Mouse (Mus musculus): ENCODE results near the gene Serping1. TPM values are rescaled to one million over a fixed set of nuclear protein-coding genes. Genes with fewer than 3 reads are reported as not detected.
"Not testable (repeated sequence)": the region's sequence is repeated elsewhere in the genome, so short reads cannot be mapped to it uniquely, and the experiment has no call there.

Serping1 gene
- total RNA-seq, 2 experiments from 2014 or later: 58.8 to 72.1 TPM

DNA sequence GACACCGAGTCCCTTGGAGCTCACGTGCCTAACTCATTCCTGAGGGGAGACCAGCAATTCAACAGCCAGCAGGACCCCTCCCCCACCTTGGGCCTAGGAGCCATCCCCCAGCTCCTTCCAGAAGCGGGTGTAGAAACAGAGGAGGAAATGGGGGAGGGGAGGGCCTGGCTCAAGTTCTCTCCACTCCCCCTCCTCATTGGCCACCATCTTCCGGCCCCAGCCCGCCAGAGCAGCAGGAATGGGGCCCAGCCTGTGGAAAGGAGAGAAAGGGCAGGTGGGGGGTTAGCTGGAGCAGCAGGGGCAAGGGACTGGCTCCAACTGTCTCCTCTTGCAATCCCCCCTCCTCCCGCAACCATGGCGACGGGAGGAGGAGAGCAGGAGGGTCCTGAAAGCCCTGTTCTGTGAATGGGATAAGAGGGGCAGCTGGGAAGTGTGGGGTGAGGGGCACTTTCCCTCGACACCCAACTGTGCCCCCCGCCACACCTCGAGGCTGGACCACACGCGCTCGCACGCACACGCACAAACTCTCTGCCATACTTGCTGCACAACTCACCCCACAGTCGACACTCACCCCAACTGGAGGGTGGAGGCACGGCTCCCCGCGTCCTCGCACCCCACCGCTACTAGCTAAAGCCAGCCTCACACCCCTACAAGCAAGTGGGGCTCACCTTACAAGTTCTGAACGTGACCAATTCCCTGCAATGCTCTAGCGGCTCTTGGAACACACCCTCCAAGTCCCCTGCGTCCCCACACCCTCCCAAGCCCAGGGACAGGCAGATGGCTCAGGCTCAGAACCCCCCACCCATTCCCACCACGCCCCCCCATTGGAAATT is 32.6 kb downstream of the Serping1 start:
- intact Hi-C loops (cut with DNase I): loop anchor here (5.0 kb wide), 1 partner anchor 55 kb away; the partner anchor contains the start of gene Ube2l6
- peak; percentile 29 to 43 for DNase-seq

DNA sequence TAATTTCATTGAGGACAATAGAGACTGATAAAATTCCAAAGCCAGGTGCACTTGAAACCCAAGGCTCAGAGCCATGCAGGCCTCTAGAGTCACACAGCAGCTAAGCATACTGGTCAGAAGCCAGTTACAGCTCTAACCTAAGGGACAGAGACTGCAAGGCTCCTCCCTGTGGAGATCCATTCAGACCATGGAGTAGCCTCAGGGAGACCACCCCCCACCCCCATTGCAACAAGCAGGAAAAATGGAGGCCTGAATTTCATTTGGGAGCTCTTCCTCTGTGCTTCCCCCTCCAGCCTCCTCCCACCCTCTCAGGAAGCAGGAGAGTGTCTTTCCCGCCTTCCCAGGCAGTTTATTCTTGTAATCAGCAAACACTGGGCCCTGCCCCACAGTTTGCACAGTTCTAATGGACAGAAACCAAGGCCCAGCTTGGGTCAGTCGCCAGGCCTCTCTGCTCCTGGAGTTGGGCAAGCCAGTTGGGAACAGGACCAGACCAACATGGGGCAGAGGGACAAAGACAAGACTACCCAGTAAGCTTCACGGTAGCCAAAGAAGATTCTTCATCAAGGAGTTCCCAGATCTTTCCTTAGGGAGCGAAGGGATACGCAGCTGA is 33.3 kb downstream of the Serping1 start:
- intact Hi-C loops (cut with DNase I): loop anchor here (2.0 to 5.0 kb wide), 2 partner anchors 15 to 55 kb away; partner anchors contain the start of gene Ube2l6
- no peak for DNase-seq

- intact Hi-C loops (cut with DNase I): loop anchor here (2.0 to 5.0 kb wide), 2 partner anchors 16 to 57 kb away; partner anchors contain the start of gene Ube2l6
- DNase-seq: peak in 1 of 2 experiments; percentile 36
Observed at GRCm38 (mm10) chr2:84740608-84741333, 34.5 kb downstream of the Serping1 start.

DNA sequence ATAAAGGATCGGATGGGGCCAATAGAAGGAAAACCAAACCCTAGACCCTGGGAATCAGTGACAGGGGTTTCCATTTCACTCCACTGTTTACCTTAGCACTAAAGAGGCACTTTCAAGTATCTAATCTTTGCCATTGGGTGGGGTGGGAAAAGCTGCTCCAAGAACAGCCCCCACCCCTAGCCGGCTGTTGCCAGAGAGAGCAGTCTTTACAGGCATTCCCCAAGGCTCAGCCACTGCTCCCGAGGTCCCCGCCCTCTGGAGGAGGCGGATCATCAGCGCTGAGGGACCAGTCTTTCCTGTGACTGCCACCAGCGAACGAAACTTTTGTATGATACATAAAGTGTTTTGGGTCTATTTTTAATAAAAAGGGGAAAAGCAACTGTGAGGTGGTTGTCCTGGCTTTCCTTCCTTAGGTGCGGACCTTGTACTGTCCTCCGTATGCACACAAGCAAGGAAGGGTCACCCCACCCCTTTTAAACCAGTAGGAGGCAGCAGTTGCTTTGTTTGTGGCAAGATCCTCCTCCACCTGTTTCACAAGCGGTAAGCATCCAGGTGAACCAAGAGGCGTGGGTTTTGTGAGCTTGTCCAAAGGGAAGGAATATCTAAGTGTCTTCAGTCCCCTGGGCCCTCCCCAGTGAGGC is 36.9 kb downstream of the Serping1 start:
- DNase-seq: peak; percentile 43 to 47
- intact Hi-C loops (cut with DNase I): no loop called here

- intact Hi-C loops (cut with DNase I): no loop called here
- DNase-seq: no peak
Observed at GRCm38 (mm10) chr2:84737451-84737925, 37.8 kb downstream of the Serping1 start.

DNA sequence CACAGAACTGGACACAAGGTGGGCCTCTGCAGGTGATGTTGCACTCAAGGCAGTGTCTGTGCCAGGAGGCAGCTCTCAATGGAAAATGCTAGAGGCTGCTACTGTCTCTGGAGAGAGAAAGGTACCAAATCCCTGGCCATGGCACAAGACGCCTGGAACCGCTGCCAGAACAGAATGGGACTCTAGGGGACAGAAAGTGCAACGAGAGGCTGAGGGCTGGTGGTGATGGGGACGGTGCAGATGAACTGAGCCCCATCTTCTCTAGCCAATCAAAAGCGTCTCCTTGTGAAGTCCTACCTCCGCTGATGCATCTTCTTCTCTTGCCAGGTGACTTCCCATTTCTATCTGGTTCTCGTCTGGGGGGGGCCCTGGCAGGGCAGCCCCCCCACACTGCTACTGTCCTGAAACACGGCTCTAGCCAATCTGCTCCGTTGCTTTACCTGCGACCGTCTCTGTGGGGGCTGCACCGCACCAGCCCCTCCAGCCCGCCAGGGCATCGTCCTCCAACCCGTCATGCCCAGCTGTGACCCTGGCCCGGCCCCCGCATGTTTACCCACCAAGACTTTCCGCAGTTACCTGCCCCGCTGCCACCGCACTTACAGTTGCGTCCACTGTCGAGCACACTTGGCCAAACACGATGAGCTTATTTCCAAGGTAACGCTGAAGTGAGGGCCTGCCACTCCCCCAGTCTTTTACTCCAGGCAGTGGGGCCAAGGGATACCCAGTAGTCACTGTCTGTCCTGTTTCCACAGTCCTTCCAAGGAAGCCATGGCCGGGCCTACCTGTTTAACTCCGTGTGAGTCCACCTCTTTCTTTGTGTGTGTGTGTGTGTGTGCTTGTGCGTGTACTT is 38.7 kb downstream of the Serping1 start:
- no peak for DNase-seq

GRCm38 (mm10) chr2:84735346-84735920 is 39.8 kb downstream of the Serping1 start:
- intact Hi-C loops (cut with DNase I): no loop called here
- no peak for DNase-seq

More for the DNA sequence above, 38.7 kb downstream of the Serping1 start:
- intact Hi-C loops (cut with DNase I): no loop called here

DNA sequence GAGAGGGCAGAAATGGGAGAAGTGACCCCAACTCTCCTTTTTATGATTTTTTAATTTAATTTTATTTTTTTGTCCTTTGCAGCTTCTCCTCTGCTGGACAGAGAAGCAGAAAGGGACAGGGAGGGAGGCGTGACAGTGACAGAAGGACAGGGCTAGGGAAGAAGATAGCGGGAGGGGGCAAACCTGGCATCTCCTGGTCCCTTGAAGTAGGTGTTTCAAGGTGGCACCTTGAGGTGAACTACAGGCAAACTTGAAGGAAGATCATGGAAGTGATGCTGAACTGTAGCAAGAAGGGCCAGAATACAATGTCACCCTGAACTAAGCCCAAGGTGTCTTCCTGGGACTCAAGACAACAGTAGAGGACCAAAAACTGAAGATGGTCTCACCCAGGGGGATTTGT is 40.3 kb downstream of the Serping1 start:
- intact Hi-C loops (cut with DNase I): no loop called here
- no peak for DNase-seq

GRCm38 (mm10) chr2:84734351-84734864 is 40.8 kb downstream of the Serping1 start:
- intact Hi-C loops (cut with DNase I): no loop called here
- no peak for DNase-seq

DNA sequence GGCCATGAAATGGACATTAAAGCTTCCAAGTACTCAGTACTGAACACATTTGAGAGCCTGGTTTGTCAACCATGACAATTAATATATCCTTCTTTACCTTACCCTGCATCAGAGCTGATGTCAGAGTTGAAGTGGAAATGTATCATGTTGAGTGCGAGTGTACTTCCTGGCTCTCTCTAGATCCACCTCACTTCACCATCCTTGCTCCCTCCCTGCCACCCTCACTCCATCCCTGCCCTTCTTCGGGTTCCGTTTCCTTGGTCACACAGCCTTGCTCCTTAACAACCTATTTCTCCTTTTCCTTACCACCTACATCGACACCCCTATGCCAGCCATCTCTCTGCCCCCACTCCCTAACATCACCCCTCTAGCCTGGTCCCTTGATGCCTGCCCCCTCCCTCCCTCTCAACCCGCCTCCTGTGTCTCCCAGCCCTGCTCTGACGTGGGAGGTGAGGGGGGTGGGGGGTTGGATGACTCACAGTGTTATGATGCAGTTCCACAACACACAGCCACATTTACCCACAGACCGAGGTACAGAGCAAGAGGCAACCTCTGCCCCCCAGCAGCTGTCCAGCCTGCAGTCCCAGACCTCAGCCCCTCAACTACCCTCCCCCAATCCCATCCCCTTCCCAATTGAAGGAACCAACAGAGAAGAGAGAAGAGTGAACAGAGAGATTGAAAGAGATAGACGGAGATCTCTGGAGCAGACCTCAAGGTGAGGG is 41.5 kb downstream of the Serping1 start, which contains the start of gene Ypel4:
TSS of gene Ypel4 (plus strand) at position 480 of the 722 bp plus-strand sequence.
- intact Hi-C loops (cut with DNase I): no loop called here
- DNase-seq: peak; percentile 36 to 44

- DNase-seq: no peak
- intact Hi-C loops (cut with DNase I): no loop called here
Observed at GRCm38 (mm10) chr2:84732394-84732793, 42.9 kb downstream of the Serping1 start.

- intact Hi-C loops (cut with DNase I): no loop called here
- no peak for DNase-seq
Observed at GRCm38 (mm10) chr2:84731206-84731605, 44.0 kb downstream of the Serping1 start.

DNA sequence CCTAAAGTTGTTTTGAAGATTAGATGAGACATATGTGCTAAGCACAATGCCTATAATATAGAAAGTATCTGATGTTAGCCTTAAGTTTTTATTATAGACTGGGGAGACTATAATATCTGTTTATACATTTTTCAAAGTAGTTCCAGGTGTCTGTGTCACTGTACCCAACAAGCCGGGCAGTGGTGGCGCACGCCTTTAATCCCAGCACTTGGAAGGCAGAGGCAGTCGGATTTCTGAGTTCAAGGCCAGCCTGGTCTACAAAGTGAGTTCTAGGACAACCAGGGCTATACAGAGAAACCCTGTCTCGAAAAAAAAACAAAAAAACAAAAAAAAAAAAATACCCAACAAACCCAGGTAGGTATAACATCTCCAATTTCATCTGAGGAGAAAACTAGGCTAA is 47.1 kb downstream of the Serping1 start:
- DNase-seq; intact Hi-C loops (cut with DNase I): not testable (repeated sequence)

- peak; percentile 94 to 95 for DNase-seq
- intact Hi-C loops (cut with DNase I): no loop called here
Observed at GRCm38 (mm10) chr2:84727172-84727858, 47.9 kb downstream of the Serping1 start, which contains the start of gene Clp1. Clp1 (minus strand) TSS chr2:84727350.

- intact Hi-C loops (cut with DNase I): no loop called here
- DNase-seq: no peak
Observed at GRCm38 (mm10) chr2:84726716-84727115, 48.5 kb downstream of the Serping1 start.

DNA sequence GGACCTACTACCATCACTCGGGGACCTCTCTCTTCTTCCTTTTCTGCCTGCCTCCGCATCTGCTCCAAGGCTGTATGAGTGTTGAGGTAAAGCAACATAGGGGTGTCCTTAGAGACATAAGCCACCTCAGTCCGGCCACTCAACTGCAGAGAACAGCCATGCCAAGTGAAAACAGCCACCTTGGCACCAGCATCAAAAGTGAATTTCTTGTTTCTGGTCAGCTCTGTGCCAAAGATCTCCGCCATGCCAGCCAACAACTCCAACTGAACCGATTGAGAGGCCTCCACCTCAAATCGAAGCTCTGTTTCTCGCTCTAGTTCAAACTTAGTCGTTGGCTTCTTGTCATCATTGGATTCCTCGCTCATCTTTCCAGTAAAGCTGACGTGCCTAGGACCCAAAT is 49.5 kb downstream of the Serping1 start:
- no peak for DNase-seq
- intact Hi-C loops (cut with DNase I): no loop called here

- intact Hi-C loops (cut with DNase I): no loop called here
- DNase-seq: no peak
Observed at GRCm38 (mm10) chr2:84723856-84724255, 51.4 kb downstream of the Serping1 start.

Data from heart, postnatal 14 days (tissue).